Mouse (Mus musculus): Measurements from ENCODE around the gene B130006D01Rik.

Gene B130006D01Rik

DNA sequence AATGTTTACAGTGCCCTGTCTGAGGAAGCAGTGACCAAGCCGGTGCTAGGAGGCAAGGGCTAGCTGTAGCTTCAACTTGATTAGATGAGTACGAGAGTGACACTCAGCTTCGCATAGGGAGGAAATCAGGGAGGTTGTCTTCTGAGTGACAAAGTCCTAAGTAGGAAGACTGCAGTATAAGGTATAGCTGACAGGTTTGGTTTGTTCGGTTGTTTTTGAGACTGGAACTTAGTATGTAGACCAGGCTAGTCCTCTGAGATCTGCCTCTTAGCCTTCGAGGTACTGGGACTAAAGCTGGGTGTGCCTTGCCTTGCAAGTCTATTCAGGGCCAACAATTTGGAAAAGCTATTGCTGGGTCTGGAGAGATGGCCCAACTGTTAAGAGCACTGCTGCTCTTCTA lies at the start of gene B130006D01Rik:
TSS of gene B130006D01Rik (plus strand) at position 301 of the 400 bp plus-strand sequence.
- no peak for DNase-seq (ENCODE audit: low spot score)

- no peak for DNase-seq (ENCODE audit: low spot score)
Measured at GRCm38 (mm10) chr11:95675498-95675897, 47.9 kb upstream of the B130006D01Rik start.

DNA sequence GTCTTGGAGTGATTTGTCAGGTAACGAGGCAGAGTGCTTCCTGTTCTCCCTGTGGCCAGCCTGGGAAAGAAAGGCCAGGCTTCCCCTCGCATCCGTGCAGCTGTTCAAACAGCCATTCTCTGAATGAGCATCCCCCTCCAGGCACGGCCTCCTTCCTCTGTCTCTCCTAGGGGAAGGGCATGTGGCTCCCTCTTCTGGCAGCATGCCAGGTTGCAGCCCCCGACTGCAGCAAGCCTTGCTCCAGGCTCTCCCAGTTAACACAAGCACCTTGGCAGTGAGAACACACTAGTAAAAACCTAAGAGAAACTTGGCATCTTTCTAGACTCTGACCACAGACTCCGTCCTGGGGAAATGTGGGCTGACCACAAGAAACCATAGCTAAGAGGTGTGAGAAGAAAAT lies 47.1 kb upstream of the B130006D01Rik start:
- DNase-seq (ENCODE audit: low spot score), result peak; percentile 50

DNA sequence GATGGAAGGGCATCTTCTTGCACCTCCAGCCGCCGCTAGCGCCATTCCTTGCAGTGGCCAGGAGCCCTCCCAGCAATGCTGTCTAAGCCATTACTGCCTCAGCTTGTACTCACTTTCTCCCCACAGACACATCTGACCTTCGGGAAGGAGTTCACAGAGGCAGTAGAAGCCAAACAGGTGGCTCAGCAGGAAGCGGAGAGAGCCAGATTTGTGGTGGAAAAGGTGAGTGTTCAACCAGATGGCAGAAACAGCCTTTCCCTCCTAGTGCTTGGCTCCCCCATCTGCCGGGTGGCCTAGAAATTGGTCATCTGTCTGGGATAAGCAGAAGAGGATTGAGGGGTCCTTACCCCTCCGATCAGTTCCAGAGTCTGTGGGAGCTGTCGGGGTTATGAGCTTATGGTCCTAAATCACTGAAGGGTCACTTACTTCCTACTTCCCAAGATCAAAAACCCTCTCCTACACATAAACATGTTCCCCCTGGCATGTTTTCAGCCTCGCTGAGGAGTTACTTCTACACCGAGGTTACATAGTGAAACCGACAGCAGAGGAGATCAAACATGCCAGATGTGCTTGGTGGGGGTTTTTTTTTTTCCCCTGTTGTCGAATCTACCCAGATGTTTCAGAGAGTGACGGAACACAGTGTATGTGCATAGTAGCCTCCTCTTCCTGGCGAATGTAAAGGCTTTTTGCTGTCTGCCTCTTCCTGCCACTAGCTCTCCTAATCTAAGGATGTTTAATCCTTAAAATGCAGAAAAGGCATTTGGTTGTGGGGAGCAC lies 45.3 kb upstream of the B130006D01Rik start:
- no peak for DNase-seq (ENCODE audit: low spot score)

GRCm38 (mm10) chr11:95681995-95682601 lies 41.3 kb upstream of the B130006D01Rik start:
- DNase-seq (ENCODE audit: low spot score), result no peak

GRCm38 (mm10) chr11:95682946-95683345 lies 40.4 kb upstream of the B130006D01Rik start:
- no peak for DNase-seq (ENCODE audit: low spot score)

DNA sequence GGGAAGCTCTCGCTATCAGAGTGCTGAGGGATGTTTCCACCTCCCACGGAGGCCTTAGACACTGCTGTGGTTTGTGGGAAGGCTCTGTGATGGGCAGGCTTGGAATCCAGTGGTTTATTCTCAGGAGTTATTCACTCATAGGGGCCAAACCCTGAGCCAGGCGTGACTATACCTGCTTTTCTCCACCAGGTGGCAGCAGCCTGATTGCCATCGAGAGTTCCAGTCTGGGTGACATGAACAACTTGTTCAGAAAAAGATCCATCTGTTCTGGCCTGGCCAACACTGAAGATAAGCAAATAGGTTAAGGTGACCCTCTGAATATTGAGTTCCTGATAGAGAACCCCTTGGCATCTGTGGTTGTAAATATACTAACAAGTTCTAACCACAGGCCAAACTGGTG lies 37.4 kb upstream of the B130006D01Rik start:
- peak; percentile 79 for DNase-seq (ENCODE audit: low spot score)

- no peak for DNase-seq (ENCODE audit: low spot score)
Measured at GRCm38 (mm10) chr11:95687084-95687656, 36.2 kb upstream of the B130006D01Rik start.

GRCm38 (mm10) chr11:95688515-95688914 lies 34.9 kb upstream of the B130006D01Rik start:
- DNase-seq (ENCODE audit: low spot score), result no peak

GRCm38 (mm10) chr11:95688981-95689380 lies 34.4 kb upstream of the B130006D01Rik start:
- no peak for DNase-seq (ENCODE audit: low spot score)

GRCm38 (mm10) chr11:95689544-95689943 lies 33.8 kb upstream of the B130006D01Rik start:
- DNase-seq (ENCODE audit: low spot score), result no peak

DNA sequence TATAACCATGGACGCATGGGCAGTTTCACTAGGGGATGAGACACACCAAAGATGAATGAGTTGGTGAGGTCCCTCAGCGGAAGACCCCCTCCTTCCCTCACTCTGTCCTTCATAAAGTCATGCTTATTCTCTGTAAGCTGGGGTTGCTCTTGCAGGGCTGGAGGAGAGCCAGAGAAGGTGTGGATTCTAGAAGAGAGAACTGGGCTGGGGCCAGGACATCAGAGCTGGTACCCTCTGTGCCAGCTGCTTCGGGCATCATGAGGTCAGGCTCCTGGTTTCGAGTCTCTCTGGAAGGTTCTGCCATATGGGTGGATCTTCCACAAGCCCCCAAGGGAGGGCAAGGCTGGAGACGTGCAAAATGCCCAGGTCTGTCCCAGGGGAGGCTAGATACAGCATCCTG lies 24.8 kb upstream of the B130006D01Rik start:
- no peak for DNase-seq (ENCODE audit: low spot score)

DNA sequence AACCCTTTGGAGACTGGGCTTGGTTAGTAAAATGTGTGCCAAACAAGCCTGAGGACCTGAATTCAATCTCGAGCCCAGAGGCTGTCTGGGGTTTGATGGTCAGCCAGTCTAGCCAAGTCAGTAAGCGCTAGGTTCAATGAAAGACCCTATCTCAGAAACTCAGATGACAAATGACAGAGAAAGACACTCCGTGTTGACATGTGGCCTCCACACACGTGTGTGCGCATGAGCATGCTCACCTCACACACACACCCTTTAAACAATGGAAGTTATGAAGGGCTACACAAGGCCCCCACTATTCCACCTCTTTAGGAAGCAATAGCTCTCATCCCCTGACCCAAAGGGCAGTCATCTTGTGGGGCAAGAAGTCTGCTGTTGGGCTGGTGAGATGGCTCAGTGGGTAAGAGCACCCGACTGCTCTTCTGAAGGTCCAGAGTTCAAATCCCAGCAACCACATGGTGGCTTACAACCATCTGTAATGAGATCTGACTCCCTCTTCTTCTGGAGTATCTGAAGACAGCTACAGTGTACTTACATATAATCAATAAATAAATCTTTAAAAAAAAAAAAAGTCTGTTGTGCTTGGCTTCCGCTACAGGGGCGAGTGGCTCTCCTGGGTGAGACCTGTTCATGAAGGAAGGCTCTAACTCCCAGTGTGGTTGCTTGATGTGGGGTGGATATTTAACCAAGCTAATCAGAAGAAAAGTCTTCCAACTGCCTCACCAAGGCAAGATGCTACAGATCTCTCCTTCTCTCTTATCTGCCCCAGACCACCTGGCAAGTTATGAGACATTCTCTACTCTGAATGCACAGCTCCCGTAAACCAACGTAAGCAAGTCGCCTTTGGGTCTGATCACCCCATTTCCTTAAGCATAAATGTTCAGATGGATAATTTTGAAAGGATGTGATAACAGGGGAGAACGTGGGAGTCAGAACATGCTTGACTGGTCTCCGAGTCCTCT lies 22.3 kb upstream of the B130006D01Rik start:
- DNase-seq (ENCODE audit: low spot score), result no peak

DNA sequence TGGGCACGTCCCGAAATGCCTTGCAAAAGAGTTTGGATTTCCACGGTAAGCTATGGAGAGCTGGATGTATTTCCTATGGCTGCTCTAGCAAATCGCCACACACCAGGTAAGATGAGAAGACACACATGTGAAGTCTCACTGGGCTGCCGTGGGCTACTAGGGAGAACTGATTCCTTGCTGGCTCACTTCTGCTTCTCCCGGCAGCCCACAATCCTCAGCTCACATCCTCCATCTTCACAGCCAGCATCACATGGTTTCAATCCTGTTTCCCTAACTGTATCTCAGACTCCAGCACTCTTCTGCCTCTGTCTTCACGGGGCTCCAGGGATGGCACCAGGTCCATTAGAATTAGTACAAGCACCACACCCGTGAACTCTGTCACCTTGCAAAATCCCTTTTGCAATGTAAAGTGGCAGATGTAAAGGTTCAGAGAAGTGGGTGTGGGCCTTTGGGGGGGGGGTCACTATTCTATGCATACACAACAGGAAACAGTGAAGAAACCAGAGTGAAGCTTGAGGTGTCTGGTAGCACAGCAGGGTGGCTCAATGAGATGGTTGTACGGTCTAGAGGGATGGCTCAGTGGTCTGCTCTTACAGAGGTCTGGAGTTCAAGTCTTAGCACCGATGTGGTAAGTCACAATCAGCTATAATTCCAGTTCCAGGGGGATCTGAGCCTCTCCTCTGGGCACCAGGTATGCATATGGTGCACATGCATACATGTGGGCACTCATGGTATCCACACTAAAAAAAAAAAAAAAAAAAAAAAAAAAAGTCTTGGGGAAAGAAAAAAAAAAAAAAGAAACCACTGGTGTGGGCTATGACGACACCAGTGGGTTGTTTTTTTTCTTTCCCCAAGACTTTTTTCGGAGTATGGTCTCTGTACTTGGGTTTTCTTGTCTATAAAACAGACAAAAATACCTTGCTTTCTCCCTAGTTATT lies 19.1 kb upstream of the B130006D01Rik start:
- no peak for DNase-seq (ENCODE audit: low spot score)

GRCm38 (mm10) chr11:95704970-95705330 lies 18.4 kb upstream of the B130006D01Rik start:
- DNase-seq (ENCODE audit: low spot score), result no peak

DNA sequence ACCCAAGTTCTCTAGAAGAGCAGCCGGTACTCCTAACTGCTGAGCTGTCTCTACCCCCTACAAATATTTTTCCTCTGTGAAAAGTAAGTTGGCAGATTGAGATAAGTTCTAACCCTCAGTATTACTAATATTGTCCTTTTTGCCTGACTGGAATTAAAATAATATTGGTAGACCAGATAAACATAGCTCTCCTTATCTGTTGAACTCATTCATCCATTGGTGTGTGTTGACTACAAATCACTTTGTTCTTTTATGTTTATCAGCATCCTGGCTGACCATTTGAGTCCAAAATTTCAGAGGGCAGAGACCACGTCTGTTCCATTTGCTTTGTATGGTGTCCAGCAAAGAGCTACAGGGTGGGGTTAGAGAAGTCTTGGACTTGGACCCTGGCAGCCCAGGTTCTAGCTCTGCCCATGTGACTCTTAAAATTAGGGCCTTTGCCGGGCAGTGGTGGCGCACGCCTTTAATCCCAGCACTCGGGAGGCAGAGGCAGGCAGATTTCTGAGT lies 13.8 kb upstream of the B130006D01Rik start:
- DNase-seq (ENCODE audit: low spot score), result no peak

GRCm38 (mm10) chr11:95710478-95710877 lies 12.9 kb upstream of the B130006D01Rik start:
- DNase-seq (ENCODE audit: low spot score), result no peak

- no peak for DNase-seq (ENCODE audit: low spot score)
Measured at GRCm38 (mm10) chr11:95712085-95712562, 11.3 kb upstream of the B130006D01Rik start.

GRCm38 (mm10) chr11:95712563-95713224 lies 10.7 kb upstream of the B130006D01Rik start, which contains the start of gene Zfp652:
Gene Zfp652 (plus strand): TSS chr11:95712673.
- peak; percentile 79 for DNase-seq (ENCODE audit: low spot score)

DNA sequence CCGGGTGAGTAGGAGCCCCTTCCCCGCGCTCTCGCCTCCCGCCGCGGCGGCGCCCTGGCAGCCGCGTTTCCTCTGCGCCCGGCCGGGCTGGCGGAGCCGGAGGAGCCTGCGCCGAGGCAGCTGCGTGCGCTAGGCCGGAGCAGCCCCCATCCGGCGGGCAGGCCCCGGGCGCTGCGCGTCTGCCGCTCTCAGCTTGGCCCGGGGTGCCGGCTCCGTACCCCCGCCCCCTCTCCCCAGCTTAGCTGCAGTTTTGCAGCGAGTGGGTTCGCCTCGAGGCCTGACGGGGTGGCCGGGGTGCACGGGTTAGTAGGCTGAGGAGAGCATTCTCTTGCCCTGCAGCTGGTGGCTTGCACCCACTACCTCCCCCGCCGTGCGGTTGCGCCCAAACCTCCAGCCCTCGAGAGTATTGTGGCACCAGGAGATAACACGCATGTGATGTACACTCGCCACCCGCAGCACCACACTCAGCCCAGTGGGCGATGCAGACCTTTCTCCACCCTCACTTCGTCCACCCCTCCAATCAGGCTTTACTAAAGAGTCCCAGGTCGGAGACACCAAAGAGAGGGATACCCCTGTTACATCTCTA lies 10.1 kb upstream of the B130006D01Rik start:
- peak; percentile 42 for DNase-seq (ENCODE audit: low spot score)
